Mouse (Mus musculus): ENCODE data around the gene Fabp1. TPM values are rescaled to one million over a fixed set of nuclear protein-coding genes. Genes with fewer than 3 reads are reported as not detected.

Fabp1 gene
- polyA plus RNA-seq, 1 experiment: 6.8 TPM

Other genes starting within 250 kb of the Fabp1 start
- gene Foxi3, start 243.3 kb upstream of the Fabp1 start, polyA plus RNA-seq (2012; rRNA removed): not detected in 2 replicates
- gene Thnsl2, start 55.4 kb upstream of the Fabp1 start, polyA plus RNA-seq (2012; rRNA removed): 18.5 and 25.5 TPM in 2 replicates
- 11.1 and 13.1 TPM in 2 replicates for gene Krcc1, start 71.8 kb downstream of the Fabp1 start, polyA plus RNA-seq (2012; rRNA removed)
- gene Smyd1, start 122.4 kb downstream of the Fabp1 start, polyA plus RNA-seq (2012; rRNA removed): 0.05 and 0.17 TPM in 2 replicates
- gene Cd8b1, start 123.0 kb downstream of the Fabp1 start, polyA plus RNA-seq (2012; rRNA removed): 2.7 and 3.5 TPM in 2 replicates
- gene Cd8a, start 173.6 kb downstream of the Fabp1 start, polyA plus RNA-seq (2012; rRNA removed): 6.7 and 8.8 TPM in 2 replicates
- gene Rmnd5a, start 240.8 kb downstream of the Fabp1 start, polyA plus RNA-seq (2012; rRNA removed): 18.2 and 20.0 TPM in 2 replicates

Measured in large intestine, adult 2 months (tissue).